Mouse (Mus musculus): ENCODE results near the gene Rps12-ps3. TPM values are rescaled to one million over a fixed set of nuclear protein-coding genes. Genes with fewer than 3 reads are reported as not detected.

The Rps12-ps3 gene
- polyA plus RNA-seq (2012; rRNA removed), result 3,373 and 3,658 TPM in 2 replicates

DNA sequence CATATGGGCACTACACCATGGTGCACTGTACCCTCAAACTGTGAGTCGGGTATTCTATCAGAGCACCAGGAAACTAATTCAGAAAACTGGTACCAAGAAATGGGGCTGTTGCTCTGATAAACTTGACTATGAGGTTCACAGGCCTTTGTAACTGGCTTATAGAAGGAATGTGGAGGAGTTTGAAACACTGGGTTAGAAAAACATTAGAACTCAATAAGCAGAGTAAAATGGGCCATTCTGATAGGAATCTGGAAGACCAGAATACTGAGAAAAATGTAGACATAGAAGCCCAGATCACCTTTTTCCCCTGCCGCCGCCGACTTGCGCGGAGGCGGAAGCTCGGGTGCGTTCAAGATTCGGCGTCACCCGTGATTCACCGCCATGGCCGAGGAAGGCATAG, at the start of gene Rps12-ps3:
TSS of gene Rps12-ps3 (plus strand) at position 301 of the 400 bp plus-strand sequence.
- no peak for DNase-seq (ENCODE audit: low read depth)

DNA sequence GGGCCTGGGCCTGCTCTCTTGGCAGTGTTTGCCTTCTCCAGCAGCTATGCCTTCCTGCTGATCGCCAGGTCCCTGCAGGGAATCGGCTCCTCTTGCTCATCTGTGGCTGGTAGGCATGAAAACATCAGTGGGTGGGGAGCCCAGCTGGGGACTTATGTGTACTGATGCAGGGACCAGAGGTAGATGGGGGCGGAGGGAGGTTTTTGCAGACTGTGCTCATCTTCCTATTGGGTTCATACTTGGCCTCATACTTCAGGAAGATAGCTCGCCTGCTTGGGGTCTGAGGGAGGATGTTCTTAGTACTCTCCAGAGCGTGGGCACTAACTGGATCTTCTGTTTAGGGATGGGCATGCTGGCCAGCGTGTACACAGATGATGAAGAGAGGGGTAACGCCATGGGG, 48.9 kb upstream of the Rps12-ps3 start:
- no peak for DNase-seq (ENCODE audit: low read depth)

DNA sequence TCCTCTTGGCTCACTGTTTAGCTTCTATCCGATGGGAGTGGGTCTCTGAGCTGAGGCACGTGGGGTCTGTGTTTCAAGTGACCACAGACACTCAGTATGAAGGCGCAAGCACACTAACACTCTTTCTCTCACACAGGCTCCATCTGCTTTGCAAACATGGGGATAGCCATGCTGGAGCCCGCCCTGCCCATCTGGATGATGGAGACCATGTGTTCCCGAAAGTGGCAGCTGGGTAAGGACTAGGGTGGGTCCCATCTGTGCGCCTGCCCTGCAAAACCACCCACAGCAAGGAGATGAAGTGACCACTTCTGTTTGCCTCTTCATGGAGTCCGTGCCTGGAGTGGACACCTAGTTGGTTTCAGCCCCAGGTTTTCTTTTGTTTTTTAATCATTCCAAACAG, 45.7 kb upstream of the Rps12-ps3 start:
- DNase-seq (ENCODE audit: low read depth), result no peak

DNA sequence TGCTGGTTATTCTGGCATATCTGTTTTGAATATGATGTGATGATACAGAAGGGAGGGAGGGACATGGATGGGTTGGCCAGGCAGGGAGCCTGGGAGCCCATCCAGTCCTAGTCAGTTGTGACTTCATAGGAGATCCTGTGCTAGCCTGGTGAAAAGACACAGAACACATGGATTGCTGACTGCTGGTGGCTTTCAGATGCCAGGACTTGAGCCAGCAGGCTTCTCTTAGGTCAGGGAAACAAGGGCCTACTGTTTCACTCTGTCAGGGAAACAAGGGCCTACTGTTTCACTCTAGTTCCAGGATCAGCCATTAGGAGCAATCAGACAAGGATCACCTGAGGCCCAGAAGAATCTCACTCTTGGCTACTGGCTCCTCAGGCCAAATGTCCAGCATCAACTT, 41.2 kb upstream of the Rps12-ps3 start:
- DNase-seq (ENCODE audit: low read depth), result no peak

DNA sequence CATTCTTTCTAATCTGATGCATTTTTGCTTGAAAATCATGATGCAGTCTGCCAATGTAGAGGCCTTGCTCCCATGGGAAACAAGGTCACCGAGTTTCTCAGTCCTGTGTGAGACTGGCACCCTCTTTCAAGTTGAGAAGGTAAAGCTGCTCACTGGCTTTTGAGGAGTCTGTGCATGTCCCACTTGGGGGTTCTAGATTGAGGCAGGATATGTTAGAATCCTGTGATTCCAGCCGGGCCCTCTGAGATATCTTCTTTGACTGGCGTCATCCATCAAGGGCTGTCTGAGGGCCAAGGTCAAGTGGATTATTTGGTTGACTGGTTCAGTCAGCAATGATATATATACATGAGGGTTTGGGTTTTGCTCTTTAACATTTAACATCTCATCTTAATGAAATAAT, 40.1 kb upstream of the Rps12-ps3 start:
- no peak for DNase-seq (ENCODE audit: low read depth)

DNA sequence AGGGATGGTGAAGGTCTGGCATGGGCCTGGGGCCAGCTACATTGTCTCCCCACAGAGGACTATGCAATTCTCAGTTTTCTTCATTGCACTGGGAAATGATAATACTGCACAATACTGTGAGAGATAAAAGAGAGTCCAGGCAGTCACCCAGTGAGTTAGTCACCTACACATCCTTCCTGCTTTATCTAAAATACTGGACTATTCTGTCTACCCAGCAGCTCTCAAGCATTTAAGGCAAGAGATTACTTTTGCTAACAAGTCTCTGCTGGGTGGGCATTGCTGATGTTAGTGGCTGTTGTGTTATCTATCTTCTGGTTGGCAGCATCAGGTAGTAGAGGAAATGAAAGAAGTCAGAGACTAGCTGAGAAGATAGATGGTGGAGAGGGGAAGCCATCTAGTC, 33.0 kb upstream of the Rps12-ps3 start:
- no peak for DNase-seq (ENCODE audit: low read depth)

DNA sequence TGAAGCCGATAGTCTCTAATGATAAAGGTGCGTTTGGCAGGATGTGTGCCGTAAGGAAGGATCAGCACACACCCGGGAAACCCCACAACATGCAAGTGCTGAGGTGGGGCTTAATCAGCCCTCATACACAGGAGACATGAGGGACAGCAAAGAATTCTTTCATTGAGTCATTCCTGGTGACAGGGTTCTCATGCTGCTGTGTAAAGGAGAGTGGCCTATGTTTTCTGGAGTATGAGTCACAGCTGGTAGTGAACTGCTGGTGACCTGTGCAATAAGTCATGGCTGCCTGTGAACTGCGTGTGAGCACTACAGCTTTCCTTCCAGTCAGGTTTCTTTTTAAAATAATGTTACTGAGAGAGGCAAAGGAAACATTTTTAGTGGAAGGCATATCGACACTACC, 32.3 kb upstream of the Rps12-ps3 start:
- DNase-seq (ENCODE audit: low read depth), result peak; percentile 4

DNA sequence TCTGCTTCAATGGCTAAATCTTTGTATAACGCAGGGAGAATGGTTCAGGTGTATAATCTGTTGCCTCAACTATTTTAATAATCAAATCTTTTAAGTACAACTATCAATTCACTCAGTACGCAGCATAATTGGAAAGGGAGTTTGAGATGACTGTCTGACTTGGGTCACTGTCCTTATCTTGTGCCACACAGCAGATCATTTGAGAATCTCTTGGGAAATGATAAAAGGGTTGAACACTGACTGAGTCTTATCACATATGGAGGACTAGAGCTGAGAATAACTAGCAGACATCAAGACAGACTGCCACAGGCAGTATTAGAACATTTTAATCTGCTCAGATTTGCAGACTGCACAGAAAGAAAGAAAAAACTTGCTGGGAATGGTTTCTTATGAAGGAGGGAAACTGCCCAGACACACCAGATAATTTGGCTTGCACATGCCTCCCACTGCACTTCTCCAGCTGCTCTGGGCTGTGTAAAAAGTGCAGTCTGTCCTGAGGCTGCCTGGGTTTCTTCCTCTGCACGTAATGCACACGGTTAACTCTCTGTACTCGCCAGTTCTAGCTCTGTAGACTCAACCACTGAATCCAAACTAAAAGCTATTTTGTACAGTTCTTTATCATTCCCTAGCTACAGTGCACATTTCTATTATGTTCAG, 29.8 kb upstream of the Rps12-ps3 start:
- DNase-seq (ENCODE audit: low read depth), result no peak

DNA sequence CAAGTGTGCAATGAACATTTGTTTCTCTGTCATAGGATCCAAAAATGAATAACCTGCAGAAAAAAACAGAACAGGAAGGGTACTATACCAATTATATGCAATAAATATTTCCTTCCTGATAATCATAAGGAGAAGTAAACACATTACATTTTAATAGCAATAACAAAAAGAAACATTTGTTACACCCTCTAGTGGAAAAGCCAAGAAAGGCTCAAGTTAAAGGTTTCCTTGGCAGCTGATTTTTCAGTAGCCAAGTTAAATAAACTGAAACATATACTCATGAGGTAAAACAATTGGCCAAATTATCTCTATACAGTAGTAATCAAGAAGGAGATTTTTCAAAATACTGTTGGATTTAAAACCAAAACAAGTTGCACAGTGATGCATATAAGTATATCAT, 6.8 kb upstream of the Rps12-ps3 start:
- no peak for DNase-seq (ENCODE audit: low read depth)

DNA sequence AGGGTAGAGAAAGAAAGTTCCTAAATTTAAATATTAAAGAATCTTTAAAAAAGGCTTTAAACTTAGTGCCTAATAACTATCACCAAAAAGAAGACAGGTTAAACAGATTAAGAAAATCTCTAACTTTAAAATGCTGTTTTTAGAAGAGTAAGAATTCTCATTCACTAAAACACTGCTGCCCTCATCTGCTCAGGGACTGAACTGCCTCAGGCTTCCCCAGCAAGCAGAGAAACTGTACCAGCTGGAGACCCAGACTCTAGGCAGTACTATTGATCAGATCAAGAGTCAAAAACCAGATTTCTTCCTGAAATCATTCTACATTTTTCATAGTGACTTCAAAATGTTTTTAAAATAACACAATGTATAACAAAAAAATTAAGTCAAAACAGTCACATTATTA, 5.5 kb upstream of the Rps12-ps3 start:
- no peak for DNase-seq (ENCODE audit: low read depth)

DNA sequence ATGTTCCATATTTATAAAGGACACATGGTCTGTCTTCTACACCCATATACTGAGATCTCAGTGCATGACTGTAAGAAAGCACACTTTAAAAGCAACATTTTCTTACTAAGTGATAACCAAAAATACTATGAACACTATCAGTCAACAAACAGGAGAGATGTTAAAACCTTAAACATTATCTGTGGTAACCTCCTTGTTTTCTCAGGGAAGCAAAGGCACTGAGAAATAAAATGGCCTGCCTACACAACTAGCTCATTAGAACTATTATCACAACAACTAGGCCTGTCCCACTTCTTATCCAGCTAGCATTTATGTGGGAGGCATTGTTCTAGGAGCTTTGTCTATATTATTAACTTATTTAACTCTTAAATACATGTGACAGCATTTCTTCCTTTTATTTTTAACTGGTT, 8.7 kb downstream of the Rps12-ps3 start:
- DNase-seq (ENCODE audit: low read depth), result no peak

DNA sequence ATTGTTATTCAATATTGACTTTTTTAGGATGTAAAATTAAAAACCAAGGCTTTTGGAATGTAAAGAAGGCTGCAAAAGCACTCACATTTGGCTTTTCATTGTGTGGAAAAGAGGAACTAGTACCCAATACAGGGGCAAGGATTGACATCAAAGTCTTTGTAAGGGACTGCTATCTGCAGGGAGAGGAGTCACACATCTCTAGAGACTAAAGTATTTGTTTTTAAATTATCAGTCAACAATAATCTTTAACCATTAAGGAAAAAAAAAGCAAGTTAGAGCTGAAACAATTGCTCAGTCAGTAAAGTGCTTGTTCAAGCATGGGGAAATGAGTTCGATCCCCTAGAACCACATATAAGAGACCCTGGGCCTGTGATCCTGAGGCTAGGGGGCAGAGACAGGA, 14.6 kb downstream of the Rps12-ps3 start:
- no peak for DNase-seq (ENCODE audit: low read depth)

DNA sequence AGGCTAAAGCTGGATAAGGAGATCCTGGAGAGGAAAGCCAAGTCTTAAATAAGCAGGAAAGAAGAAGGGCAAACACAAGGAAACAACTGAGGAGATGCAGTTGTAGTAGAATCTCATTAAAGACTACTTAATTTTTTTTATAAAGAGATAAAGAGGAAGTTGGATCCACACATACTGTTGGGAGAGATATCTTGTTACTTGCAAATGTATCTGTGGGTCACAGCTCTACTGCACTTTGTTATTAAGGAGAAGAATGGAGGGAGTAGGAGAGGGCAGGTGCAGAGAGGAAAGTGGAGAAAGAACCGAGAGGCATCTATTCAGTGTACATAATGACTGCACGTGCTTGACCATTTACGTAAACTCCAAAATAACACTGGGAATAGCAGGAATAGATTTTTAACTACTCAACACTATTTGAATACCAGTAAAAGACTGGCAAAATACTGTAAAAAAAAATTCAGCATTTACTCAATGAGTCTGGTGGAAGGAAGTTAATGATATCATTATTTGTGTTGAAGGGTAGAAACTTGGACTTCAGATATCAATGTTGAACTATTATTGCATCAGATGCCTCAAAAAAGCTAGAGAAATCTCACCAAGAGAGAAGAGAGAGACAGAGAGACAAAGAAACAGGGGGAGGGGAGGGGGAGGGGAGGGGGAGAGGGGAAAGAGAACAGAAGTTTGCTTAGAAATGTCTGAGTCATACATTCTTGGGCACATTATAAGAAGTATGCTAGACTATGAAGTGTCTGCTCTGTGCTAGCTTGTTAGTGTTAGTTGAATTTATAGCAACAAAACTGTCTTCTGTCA, 16.0 kb downstream of the Rps12-ps3 start:
- DNase-seq (ENCODE audit: low read depth), result no peak

DNA sequence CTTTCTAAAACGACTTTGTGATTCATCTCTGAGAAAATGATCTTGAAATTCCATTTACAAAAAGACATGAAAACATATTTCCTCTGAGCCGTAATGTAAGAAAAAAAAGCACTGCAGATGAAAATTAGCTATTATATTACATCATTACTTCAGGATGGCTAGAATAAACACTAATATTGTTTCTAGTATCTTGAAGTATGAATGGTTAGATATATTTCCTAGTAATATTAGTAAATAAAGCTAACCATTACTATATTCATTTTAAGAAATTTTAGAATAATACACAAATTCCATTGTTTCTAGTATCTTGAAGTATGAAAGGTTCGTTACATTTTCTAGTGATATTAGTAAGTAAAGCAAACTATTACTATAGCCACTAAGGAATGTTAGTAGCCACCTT, 17.8 kb downstream of the Rps12-ps3 start:
- no peak for DNase-seq (ENCODE audit: low read depth)

DNA sequence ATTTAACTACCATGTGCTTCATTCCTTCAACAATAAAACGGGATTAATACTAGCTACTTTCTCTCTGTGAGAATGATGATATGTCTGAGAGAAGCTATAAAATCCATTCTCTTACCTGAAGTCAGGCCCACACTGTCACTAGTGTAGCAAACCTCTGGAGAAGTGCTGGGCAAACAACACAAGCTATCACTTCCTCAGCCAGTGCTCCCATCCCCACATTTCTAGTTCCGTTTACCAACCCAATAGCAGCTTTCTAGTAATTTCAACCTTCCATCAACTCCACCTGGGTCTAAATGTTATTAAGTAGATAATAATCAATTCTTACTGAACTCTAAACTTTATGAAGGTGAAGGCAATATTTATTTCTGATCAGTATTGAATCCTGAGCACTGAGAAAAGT, 20.9 kb downstream of the Rps12-ps3 start:
- DNase-seq (ENCODE audit: low read depth), result no peak

DNA sequence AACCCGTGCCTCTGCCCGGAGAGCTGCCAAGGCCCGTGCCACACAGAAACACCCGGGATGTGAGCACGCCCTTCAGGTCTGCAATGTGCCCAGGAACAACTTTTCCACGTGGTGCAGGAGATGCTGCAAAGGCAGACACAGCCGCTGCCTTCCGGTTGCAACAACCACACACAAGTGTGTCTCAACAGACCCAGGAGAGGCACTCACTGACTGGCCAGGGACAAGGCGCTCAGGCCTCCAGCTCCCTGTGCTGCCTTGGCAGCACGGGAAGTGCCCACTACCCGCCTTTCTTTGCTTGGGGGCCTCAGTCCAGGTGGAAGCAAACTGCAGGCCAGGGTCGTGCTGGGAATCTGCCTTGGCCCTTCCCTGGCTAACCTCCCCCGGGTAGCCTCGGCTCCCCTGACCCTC, 22.2 kb downstream of the Rps12-ps3 start:
- DNase-seq (ENCODE audit: low read depth), result no peak

DNA sequence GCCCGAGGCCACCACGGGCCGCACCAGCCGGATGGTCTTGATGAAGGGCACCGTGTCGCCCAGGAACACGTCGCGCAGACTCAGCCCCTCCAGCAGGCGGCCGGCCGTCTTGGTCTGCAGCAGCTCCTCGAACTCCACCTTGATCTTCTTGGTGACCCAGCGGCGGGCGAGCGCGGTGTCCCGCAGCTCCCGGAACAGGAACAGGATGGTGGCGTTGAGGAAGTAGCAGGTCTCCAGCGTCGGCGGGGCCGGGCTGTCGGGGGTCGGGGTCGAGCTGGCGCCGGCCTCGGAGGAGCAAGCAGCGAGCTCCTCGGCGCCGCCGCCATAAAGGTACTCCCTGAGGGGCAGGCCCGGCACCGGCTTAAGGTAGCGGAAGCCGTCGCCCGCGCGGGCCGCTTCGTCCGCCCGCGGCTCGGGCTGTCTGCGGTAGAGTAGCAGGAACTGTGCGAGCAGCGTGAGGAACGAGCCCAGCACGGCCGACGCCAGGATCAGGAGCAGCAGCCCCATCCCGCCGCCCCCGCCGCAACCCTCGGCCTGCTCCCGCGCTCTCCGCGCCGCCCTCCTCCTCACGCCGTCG, 23.1 kb downstream of the Rps12-ps3 start:
- DNase-seq (ENCODE audit: low read depth), result no peak

DNA sequence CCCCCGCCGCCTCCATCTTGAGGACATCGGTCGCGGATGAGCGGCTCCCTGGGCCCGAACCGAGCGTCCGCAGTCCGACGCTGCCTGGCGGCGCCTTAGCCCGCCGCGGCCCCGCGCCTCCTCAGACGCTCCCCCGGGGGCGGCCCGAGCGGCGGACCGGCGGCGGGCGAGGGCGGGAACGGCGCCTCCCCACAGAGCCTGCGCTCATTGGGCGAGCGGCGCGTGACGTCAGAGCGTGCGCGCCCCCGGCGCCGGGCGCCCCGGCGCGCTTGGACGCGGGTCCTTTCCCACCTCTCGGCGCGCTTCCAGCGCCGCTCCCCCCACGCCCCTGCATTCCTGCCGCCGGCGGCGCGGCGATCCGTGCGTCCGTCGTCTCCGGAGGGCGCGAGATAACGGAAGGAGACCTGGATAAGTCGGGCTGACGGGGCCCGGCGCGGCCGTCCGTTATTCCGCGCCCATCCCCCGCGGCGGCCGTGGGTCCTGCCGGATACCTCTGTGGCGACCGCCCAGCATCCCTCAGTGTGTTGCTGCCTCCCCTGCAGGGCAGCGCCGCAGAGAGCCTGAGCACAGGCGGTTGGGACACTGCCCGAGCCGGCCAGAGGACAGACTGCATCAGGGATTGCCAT, 23.7 kb downstream of the Rps12-ps3 start, which contains the start of gene Pdzd8:
TSS of gene Pdzd8 (minus strand) at position 123 of the 626 bp plus-strand sequence.
- no peak for DNase-seq (ENCODE audit: low read depth)

DNA sequence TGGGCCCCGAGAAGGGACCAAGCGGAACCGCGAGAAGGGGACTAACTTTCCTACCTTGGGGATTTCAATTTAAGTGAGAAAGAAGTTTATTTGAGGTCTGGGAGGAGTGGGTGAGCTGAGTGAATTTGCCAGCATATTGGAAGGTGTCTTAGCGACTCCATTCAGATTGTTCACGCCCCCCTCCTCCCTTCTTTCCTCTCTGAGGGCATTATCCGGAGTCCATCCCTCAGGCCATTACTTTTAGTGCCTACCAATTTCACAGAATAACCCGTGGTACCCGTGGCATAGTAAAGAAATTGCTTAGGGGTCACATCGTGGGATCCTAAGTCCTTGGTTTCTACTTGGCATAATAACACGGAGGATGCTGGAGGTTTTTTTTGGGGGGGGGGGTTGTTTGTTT, 24.2 kb downstream of the Rps12-ps3 start:
- no peak for DNase-seq (ENCODE audit: low read depth)

DNA sequence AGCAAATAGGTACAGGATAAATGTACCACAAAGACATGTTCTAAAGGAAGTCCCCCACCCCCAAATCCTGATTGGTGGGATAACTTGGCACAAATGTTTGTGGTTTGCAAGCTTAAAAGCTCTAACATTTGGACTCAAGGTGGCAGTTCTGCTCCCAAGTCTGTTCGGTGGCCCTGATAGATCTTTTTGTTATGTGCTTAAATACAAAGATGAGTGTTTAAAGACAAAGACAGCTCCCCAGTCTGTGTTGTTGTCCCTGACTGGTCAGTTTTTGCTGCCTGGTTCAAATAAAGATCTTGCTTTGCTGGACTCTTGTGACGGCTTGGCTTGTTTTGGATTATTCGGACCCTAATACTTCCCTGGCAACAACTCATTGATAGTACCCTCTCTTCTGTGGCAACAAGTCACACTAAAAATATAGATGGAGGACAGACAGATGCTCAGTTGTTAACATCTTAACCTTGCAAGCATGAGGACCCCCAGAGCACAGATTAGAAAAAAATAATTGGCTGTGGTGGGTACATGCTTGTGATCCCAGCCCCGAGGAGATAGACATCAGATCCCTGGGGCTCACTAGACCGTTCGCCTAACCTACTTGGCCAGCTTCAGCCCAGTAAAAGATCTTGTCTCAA, 27.4 kb downstream of the Rps12-ps3 start:
- no peak for DNase-seq (ENCODE audit: low read depth)

DNA sequence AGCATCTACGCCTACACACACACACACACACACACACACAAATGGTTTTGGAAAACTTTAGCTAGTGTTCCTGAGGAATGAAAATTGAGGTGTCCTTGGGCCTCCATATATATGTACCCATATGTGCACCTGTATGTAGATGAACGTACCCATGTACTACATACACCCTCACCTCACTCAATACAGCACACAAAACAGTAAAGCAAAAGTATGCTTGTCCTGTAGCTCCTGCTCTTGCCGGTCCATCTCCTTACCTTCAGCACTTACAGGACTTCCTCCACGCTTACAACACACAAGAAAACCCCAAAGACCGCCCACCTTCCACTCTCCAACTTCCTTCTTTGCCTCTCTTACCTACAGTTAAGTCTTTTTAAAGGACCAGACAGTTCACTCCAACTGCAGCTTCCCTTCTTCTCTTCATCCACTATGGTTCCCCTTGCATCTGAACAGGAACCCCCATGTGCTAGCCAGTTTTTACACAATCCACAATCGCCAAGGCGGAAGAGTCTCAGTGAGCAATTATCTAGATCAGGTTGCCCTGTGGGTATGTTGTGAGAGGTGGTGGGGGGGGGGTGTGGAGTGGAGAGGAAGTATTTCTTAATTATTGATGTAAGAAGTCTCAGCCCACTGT, 28.3 kb downstream of the Rps12-ps3 start:
- no peak for DNase-seq (ENCODE audit: low read depth)
